Mouse (Mus musculus) gastrocnemius, adult 2 months (tissue): ENCODE measurements around the gene Pcyox1. TPM values are rescaled to one million over a fixed set of nuclear protein-coding genes. Genes with fewer than 3 reads are reported as not detected.

Experiments
- DNase-seq: peaks from one replicate; pipeline ENCODE4 v3.0.0; 2022
- H3K27ac ChIP-seq: fragments of 200-600 bp; 2 replicates; pipeline ENCODE4 v1.8.1; 2022; ENCODE audit warnings: mild to moderate bottlenecking
- H3K4me3 ChIP-seq: fragments of 200-600 bp; 2 replicates; pipeline ENCODE4 v1.8.1; 2022; ENCODE audit warnings: mild to moderate bottlenecking, moderate library complexity
- CTCF ChIP-seq: fragments of 200-600 bp; IDR thresholded peaks from 2 replicates; pipeline ENCODE4 v1.8.1; 2022; ENCODE audit warnings: antibody characterized with exemption, mild to moderate bottlenecking, moderate library complexity
- intact Hi-C: fragments of 180-260 bp; cut with DNase I; formaldehyde crosslinking; loops from one replicate; pipeline ENCODE4 v1.15.1; 2025
- total RNA-seq, 2 experiments: library from RNA; stranded (reverse); gene quantifications; 2 replicates each; pipeline ENCODE4 v1.2.3; 2021

Gene Pcyox1
- total RNA-seq, 2 experiments from 2014 or later, result 49.7 to 50.8 TPM

DNA sequence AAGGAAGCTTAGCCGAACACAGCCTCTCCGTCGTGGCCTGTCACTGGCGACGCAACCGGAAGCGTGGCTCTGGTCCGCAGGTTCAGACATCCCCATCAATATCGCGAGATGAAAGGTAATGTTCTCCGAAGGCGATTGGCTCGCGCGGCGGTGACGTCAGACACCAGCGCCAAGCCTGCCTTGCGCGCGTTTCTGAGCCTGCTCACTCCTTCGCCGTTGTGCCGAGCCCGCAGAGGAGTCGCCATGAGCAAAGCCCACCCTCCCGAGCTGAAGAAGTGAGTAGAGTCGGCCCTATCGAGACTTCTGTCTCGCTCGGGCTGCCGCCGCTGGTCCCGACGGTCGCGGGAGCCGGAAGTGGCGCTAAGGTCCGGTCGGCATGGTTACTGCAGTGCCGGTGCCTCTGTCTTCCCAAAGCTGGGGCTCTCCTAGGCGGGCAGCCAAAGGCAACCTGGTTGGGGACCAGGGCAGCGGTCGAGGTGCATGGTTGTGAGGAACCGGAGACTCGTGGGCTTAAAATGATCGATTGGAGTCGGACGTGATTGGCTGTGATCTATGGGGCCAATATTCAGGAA, 25.5 kb downstream of the Pcyox1 start:
- peak; percentile 97 for DNase-seq
- TF ChIP-seq CTCF, result no peak
- Histone ChIP-seq H3K27ac (peak overlapping the region; percentile 94), H3K4me3 (peak overlapping the region; percentile 80)
- intact Hi-C loops, result no loop called here

DNA sequence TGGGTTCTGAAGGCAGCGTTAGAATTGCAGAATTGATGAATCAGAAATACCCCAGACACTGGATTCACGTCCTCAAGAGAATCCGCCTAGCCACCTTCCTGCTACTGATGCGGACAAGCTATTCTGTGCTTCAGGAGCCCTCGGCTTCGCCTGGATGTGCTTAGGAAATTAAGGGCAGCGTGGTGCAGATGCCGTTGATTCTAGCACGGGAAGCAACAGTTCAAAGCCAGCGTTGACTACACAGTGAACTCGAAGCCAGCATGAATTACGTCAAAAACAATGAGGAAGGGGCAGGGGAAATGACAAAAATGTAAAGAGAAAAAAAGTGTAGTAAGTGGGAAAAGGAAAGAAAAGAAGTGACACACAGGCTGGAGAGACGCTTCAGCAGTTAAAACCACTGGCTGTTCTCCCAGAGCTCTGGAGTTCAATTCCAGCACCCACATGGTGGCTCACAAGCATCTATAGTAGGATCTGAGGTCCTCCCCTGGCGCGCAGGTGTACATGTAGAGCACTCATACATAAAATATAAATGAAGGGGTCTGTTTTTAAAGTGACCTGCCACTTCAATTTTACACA, 26.1 kb downstream of the Pcyox1 start, which contains the start of gene Snrpg:
TSS of gene Snrpg (plus strand) at position 541 of the 576 bp plus-strand sequence.
- Histone ChIP-seq H3K4me3 (peak within 1 kb of the TSS; percentile 80), H3K27ac (peak within 1 kb of the TSS; percentile 94)
- intact Hi-C loops, result no loop called here
- TF ChIP-seq CTCF, result no peak
- DNase-seq, result peak; percentile 22

DNA sequence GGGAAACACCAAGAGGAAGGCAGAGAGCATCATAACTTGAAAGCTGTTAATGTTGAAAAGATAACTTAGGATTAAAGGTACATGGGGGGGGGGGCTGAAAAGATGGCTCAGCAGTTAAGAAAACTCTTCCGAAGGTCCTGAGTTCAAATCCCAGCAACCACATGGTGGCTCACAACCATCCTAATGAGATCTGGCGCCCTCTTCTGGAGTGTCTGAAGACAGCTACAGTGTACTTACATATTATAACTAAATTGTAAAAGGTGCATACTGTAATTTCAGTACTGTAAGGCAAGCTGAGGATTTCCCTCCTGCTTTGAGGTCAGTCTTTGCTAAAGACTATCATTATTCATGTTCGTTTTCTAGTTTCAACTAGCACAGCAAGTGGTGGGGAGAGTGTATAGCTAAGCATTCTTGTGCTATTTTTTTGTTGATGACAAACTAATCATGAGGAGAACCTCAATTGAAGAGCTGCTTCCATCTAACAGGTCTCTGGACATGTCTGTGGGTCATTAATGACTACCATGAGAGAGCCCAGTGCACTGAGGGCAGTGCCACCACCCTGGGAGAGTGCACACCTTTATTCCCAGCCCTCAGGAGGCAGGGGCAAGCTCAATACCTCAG, 26.8 kb downstream of the Pcyox1 start:
- no peak for DNase-seq
- Histone ChIP-seq H3K27ac (peak overlapping the region; percentile 94; the same call in 1 of the 2 replicates), H3K4me3 (peak overlapping the region; percentile 80)
- intact Hi-C loops, result no loop called here
- TF ChIP-seq CTCF, result peak; percentile 41

DNA sequence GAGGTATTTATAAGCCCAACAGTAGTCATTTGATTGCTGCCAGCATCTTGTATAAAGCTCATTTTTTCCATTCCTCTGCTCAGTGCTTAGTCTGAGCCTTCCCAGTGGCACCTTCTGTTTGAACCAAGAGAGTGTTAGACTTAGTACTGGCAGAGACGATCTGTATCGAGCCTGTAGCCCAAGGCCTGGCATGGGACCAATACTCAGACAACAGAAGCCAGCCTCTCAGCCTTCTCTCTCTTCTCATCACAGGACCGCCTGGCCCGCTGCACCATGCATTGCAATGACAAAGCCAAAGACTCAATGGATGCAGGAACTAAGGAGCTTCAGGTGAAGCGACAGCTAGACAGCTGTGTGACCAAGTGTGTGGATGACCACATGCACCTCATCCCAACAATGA, 28.5 kb downstream of the Pcyox1 start:
- no peak overlapping the region for H3K4me3 ChIP-seq
- H3K27ac ChIP-seq, result no peak overlapping the region
- no peak for TF ChIP-seq CTCF
- intact Hi-C loops, result no loop called here
- DNase-seq, result no peak

DNA sequence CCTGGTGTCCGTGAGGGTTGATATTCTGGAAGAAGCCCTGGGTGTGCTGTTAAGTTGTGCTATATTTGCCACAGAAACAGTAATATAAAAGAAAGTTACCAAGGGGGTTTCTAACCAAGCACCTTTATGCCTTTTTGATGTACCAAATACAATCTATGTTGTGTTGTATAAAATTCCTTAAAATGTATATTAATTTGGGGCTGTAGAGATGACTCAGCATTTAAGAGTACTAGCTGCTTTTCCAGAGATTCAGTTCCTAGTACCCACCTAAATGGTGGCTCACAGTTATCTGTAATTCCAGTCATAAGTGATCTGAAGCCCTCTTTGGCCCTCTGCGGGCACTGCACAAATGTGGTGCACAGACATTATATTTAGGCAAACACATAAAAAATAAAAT, 30.1 kb downstream of the Pcyox1 start:
- no peak overlapping the region for H3K4me3 ChIP-seq
- intact Hi-C loops, result no loop called here
- no peak for DNase-seq
- H3K27ac ChIP-seq, result peak overlapping the region; percentile 95
- no peak for TF ChIP-seq CTCF

DNA sequence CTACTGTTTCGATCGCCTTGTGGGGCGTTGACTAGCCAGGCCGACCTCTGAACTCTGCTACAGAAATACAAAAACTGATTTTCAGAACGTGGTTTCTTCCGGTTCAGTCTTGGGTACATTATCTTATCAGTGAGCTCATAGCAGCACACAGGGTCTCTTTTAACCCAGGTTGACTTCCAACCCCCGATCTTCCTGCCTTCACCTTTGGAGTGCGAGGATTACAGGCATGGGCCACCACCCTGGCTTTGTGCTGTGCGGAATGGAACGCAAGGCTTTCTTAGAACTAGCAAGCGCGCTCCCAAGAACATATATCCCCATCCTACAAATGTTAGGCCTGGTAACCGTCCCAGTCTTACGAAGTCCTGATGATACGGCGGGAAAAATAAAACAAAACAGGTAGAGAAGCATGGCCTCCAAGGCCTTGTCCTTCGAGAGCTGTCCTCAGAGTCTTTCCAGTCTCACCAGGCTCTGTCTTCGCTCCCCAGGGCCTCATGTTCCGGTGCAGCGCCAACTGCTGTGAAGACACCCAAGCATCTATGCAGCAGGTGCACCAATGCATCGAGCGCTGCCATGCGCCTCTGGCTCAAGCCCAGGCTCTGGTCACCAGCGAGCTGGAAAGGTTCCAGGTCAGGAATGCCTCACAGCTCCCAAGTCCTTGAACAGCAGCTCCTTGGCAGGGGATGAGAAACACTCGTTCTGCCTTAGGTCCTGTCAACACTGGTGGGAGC, 30.7 kb downstream of the Pcyox1 start:
- peak overlapping the region; percentile 73 for H3K4me3 ChIP-seq
- DNase-seq, result peak; percentile 52
- H3K27ac ChIP-seq, result peak overlapping the region; percentile 95
- intact Hi-C loops, result no loop called here
- TF ChIP-seq CTCF, result no peak

DNA sequence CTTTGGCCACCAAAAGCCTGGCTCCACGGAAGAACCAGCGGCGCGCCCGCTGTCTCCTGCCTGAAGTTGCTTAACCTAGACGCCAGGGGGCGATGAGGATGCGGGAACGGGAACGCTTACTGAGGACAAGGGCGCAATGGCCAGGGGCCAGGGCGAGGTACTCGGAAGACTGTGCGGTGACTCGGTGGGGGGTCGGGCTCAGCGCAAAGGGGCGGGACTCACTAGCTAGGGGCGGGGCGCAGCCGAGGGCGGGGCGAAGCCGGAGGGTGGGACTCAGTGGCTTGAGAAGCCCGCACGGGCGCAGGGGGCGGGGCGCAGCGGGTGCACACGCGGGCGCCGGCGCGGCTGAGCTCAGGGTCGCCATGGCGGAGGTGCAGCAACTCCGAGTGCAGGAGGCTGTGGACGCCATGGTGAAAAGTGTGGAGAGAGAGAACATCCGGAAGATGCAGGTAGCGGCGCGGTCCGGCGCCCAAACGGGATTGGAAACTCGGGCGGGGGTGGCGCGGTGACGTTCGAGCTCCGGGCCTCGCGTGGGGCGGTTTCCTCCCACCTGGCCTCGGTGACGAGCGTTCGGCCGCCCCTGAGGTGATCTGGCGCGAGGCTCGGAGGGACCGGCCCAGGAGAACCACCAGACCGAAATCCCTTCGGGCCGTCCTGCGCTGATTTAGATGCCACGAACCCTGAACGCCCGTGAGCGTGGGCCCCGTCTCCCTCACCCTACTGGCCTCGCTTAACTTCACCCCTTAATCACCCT, 31.4 kb downstream of the Pcyox1 start, which contains the start of gene Fam136a:
TSS of gene Fam136a (plus strand) at position 276 of the 754 bp plus-strand sequence.
- peak; percentile 86 for TF ChIP-seq CTCF
- H3K27ac ChIP-seq, result peak within 1 kb of the TSS; percentile 95
- H3K4me3 ChIP-seq, result peak within 1 kb of the TSS; percentile 73
- peak; percentile 97 for DNase-seq
- intact Hi-C loops, result loop anchor here (1.0 to 2.0 kb wide), 2 partner anchors 36 to 405 kb away; partner anchors contain the start of gene Dusp11

DNA sequence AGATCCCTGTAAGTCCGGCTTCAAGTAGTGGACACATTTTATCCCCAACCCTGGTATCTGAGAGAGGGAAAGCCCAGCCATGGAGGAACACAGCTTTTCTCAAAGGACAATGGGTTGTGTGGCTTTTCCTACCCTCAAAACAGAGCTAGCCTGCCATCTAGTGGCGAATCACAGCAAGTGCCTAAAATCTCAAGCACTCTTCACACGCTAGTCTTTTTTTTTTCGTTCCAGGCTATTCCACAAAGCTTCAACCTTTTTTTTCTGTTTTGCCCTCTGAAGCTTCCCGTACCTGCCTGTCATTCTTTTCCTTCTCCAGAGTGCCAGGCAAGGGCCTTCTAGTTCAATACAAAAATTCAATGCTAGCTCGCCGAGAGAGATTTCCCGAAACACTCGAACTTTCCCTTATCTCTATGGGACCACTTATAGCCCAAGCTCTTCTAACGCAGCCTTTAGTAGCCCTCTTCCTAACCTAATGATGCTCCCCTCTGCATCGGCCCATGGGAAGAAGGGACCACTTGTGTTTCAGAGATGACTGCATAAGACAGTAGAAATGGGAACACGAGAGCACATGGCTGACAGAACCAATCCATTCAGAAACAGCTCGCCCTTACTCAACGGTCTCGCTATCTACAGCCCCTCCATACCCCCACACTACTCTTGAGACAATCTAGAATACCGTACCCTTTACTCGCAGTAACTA, 32.4 kb downstream of the Pcyox1 start:
- peak overlapping the region; percentile 95 for H3K27ac ChIP-seq
- peak; percentile 96 for TF ChIP-seq CTCF
- DNase-seq, result peak; percentile 73
- H3K4me3 ChIP-seq, result peak overlapping the region; percentile 73
- intact Hi-C loops, result loop anchor here (1.0 to 5.0 kb wide), 5 partner anchors 37 to 404 kb away; partner anchors contain the start of gene Dusp11

DNA sequence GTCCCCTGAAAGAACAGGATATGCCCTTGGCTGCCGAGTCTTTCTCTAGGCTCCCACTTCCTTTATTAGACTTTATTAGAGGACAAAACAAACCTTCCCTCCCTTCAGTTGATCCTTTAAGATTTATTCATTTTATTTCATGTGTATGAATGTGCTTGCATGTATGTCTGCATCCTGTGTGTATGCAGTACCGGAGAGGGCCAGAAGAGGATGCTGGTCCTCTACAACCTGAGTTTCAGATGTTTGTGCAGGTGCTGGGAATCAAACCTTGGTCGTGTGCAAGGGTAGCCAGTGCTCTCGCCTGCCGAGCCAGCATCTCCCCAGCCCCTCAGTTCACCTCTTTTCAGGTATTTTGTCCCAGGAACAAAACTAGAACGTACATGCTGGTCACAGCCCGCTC, 35.6 kb downstream of the Pcyox1 start:
- intact Hi-C loops, result loop anchor here (5.0 kb wide), 1 partner anchor 219 kb away; no protein-coding TSS in a partner anchor
- H3K4me3 ChIP-seq, result no peak overlapping the region
- DNase-seq, result no peak
- H3K27ac ChIP-seq, result no peak overlapping the region
- TF ChIP-seq CTCF, result no peak

DNA sequence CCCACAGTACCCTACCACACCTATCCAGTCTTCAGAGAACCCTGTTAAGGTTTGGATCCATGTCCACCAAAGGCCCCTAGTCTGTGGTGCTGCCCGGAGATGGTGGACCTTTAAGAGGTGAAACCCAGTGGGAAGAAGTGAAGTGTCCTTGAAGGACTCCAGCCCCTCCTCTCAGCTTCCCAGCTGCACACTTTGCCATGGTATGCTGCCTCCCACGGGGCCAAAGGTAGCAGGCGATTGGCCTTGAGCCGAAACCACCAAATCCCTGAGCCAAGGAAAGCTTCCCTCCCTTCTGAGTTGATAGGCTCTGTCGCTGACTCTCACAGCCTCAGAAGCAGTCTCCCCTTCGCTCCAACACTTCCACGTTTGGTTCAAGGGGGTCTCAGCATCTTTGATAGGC, 36.3 kb downstream of the Pcyox1 start:
- intact Hi-C loops, result loop anchor here (5.0 kb wide), 1 partner anchor 218 kb away; no protein-coding TSS in a partner anchor
- H3K4me3 ChIP-seq, result no peak overlapping the region
- no peak for DNase-seq
- no peak for TF ChIP-seq CTCF
- no peak overlapping the region for H3K27ac ChIP-seq

DNA sequence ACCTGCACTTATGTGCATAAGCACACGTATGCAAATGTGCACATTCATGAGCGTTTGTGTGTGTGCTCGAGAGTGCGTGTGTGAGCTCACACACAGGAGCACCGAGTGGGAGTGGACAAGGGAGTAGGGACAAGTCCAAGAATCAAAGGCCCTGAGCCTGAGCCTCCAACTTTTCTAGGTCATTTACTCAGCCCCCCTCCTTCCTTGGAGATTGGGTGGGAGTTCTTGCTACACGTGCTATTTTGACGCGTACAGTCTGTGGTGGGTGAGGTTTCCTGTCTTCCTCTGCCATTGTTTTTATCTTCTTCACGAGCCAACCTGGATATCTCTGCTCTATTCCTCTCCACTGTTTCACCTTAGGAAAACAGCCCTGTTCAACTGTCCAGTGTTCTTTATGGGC, 40.0 kb downstream of the Pcyox1 start:
- intact Hi-C loops, result loop anchor here (10.0 kb wide), 1 partner anchor 322 kb away; no protein-coding TSS in a partner anchor
- no peak for TF ChIP-seq CTCF
- no peak overlapping the region for H3K4me3 ChIP-seq
- no peak for DNase-seq
- no peak overlapping the region for H3K27ac ChIP-seq
